Mouse (Mus musculus) gastrocnemius, adult 18-20 months (tissue): Measurements from ENCODE around the gene Tbx1. TPM values are rescaled to one million over a fixed set of nuclear protein-coding genes. Genes with fewer than 3 reads are reported as not detected.
"Not testable (repeated sequence)": the region's sequence is repeated elsewhere in the genome, so short reads cannot be mapped to it uniquely, and the experiment has no call there.

Experiments used
- DNase-seq: peaks from one replicate; pipeline ENCODE4 v3.0.0; 2021; ENCODE audit warnings: low spot score
- total RNA-seq, 2 experiments: library from RNA; stranded (reverse); gene quantifications; 2 replicates each; pipeline ENCODE4 v1.2.3; 2021

Gene Tbx1
- total RNA-seq, 2 experiments from 2014 or later, result 9.3 to 20.9 TPM

DNA sequence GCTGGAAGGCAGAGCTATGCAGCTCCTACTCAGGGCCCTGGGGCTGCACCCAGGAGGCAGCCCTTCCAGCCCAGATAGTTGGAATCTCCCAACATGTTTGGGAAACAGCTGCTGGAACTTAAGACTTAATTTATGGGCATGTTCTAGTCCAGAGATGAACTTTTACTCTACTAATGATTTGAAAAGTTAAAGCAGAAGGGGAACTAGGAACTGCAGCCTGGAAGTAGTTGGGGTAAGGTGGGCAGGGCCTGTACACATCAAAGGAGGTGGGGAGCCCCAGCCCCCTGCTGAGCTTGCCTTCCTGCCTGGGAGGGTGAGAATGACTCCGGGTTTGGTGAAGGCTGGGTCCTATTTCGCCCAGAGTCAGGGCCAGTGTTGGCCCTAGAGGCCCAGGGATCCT, 35.8 kb downstream of the Tbx1 start:
- no peak for DNase-seq

DNA sequence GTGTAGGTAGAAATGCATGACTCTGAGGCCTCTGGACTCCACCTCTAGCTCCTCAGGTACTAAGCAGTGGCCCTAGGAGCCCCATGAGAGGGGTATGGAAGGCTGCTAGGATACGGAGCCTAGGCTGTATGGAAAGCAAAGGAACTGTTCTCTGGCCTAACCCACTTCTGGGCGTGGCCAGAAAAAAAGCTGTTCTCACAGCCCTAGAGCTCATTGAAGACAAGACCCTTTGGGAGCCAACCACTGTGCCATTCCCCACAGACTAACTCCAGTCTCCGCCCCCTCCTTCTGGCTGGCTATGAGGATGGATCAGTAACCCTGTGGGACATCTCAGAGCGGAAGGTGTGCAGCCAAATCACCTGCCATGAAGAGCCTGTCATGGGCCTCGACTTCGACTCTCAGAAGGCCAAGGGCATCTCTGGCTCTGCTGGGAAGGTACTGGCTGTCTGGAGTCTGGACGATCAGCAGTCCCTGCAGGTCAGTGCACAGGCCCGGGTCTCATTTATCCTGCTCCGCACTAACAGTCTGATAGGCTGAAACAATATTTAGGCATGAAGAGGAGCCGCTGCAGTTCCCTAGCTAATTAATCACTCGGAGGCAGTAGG, 38.3 kb downstream of the Tbx1 start:
- DNase-seq, result no peak

DNA sequence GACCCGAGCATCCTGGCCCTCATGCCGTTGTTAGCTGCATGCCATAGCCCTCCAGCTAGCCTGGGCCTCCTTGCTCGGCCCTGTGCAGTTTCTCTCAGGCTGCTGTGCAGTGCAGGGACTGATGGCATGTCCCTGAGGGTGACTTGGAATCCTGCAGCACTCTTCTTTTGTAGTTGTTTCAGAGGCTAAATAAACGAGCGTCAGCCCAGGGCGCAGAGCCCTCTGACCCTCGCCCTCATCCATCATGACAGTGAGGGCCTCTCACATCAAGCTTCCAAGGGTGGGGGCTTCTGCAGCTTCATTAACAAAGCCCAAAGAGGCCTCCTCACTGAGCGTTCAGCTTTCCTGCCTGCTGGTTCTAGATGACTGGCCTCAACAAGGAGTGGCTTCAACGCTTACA, 38.9 kb downstream of the Tbx1 start:
- no peak for DNase-seq

DNA sequence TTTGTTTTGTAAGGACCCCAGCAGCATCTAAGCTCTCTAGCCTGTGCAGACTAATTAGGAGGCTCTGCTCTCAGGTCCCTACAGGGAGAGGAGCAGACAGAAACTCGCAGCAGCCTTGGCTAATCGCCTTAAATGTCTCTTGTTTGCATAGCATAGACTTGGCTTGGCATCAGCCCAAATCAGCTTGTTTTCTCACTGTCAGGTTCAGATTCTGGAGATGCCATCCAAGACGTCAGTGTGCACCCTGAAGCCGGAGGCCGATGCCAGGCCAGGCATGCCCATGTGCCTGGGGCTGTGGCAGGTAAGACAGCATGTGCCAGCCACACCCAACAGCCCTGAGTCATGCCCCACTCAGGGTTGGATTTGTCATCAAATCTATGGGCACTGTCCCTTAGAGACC, 42.6 kb downstream of the Tbx1 start:
- no peak for DNase-seq

DNA sequence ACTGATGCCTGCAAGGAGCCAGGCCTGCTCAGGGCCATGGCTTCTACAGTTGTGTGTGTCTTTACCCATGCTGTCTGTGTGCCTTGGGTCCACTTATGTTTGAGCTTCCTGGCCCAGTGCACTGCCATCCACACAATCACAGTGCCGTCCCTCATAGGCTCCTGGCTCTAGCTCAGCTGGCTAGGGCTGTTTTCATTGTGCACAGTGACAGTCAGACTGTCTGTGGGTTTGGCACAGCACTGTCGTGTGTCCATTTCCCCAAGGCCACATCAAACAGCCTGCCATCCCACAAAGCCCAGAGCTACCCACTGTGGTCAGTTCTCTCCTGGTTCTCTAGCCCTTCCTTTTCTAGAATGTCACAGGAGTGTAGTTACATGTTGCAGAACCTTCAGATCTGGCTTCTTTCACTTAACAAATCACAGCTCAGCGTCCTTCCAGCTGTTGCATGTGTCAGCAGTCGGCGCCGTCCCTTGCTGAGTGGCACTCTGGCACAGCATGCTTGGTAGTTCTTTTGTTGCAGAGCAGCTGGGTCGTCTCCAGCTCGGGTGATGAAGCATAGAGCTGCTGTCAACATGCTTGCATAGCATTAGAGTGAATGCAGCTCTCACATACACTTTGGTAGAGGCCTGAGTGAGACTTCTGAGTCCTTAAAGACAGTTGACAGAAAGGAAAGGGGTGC, 47.2 kb downstream of the Tbx1 start:
- DNase-seq, result no peak

DNA sequence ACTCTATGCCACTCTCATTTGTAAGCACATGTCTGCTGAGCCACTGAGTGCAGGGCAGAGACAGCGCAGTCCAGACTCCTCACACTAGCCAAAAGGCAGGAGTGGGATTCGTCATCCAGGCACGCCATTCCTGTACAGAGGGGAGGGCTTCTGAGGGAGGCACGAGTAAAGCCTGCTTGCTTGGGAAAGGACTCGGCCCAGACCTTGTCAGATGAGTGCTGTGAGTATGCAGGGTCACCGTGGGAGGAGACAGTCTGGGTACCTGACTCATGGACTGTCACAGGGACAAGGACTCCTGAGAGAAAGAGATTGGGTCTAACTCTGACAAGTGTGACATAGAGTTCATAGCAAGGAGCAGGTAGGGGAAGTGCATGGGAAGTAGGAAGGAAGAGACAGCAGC, 51.2 kb downstream of the Tbx1 start:
- DNase-seq, result no peak

DNA sequence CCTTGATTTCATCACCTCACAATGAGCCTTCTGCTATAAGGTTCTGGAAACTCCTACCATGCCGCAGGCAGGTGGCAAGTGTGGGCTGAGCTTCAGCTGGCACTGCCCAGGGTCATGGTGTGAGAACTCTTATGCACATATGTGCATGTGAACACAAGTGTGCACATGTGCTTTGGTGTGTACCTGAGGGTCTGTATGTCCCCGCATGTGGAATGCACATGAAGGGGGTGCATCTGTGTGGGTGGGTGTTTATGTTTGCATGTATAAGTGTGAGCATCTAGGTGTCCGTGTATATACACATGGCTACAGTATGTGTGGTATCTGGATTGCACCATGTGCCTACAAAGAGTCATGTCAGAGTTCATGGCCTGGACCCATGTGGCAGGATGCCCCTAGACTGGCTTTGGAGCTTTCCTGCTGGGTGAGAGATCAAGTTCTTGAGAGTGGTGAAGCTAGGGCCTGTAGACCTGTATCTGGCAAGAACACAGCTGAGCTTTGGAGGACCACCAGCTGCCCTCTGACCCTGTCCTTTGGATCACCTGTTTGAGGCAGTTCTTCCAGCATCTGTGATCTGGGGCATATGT, 53.0 kb downstream of the Tbx1 start:
- DNase-seq, result no peak

DNA sequence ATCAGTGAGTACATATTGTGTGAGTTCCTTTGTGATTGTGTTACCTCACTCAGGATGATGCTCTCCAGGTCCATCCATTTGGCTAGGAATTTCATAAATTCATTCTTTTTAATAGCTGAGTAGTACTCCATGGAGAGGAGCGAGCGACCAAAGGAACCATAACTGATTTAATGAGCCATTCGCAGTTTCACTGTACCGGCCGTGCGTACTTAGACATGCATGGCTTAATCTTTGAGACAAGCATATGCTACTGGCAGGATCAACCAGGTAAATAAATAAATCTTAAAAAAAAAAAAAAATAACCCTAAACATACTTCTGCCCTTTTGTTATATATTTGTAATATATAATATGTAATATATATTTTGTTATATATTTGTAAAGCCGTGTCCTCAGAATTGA, 57.4 kb downstream of the Tbx1 start:
- DNase-seq, result not testable (repeated sequence)

Other genes starting within 250 kb of the Tbx1 start
- 10 to 100 TPM; 42.5 to 54.5 TPM for gene Tango2, start 242.6 kb downstream of the Tbx1 start, total RNA-seq
- 1 to 10 TPM; 7.7 to 8.4 TPM for gene Arvcf, start 242.5 kb downstream of the Tbx1 start, total RNA-seq
- gene Txnrd2, start 164.3 kb downstream of the Tbx1 start, total RNA-seq, result 10 to 100 TPM; 19.8 to 20.8 TPM
- gene Comt, start 163.8 kb downstream of the Tbx1 start, total RNA-seq, result 10 to 100 TPM; 37.3 to 41.0 TPM
- gene Gnb1l, start 92.0 kb downstream of the Tbx1 start, total RNA-seq, result 1 to 10 TPM; 3.2 to 5.0 TPM
- 1 to 10 TPM; 3.0 to 3.2 TPM for gene Rtl10, start 91.8 kb downstream of the Tbx1 start, total RNA-seq
- gene Gp1bb, start 31.7 kb upstream of the Tbx1 start, total RNA-seq, result not detected
- gene Gm49601, start 35.8 kb upstream of the Tbx1 start, total RNA-seq, result under 1 TPM in 1 of 2 experiments, not detected in 1; 0.47 TPM
- gene Sept5, start 39.3 kb upstream of the Tbx1 start, total RNA-seq, result 1 to 10 TPM; 2.4 to 4.4 TPM
- 1 to 10 TPM; 3.3 to 9.9 TPM for gene Cldn5, start 186.2 kb upstream of the Tbx1 start, total RNA-seq
- gene Ufd1, start 221.1 kb upstream of the Tbx1 start, total RNA-seq, result 10 to 100 TPM; 37.7 to 46.0 TPM
- 1 to 10 TPM; 1.8 to 3.4 TPM for gene Cdc45, start 221.3 kb upstream of the Tbx1 start, total RNA-seq
- 10 to 100 TPM; 20.1 to 21.4 TPM for gene 2510002D24Rik, start 245.9 kb upstream of the Tbx1 start, total RNA-seq
- 1 to 10 TPM in 1 of 2 experiments, under 1 TPM in 1; 0.38 to 1.7 TPM for gene Gm28539, start 245.9 kb upstream of the Tbx1 start, total RNA-seq